Mouse (Mus musculus) retina, postnatal 7 days (tissue): ENCODE data around the gene Rhbdl2.

Experiments used
- DNase-seq: peaks from one replicate; pipeline ENCODE4 v3.0.0-alpha.2; 2012; ENCODE audit warnings: low read depth, low spot score

The Rhbdl2 gene

GRCm38 (mm10) chr4:123787191-123787985 is at the start of gene Rhbdl2:
Gene Rhbdl2 (plus strand): TSS chr4:123787874.
- peak; percentile 21 for DNase-seq

GRCm38 (mm10) chr4:123738708-123739107 is 49.0 kb upstream of the Rhbdl2 start:
- no peak for DNase-seq

GRCm38 (mm10) chr4:123742891-123743290 is 44.8 kb upstream of the Rhbdl2 start:
- no peak for DNase-seq

- DNase-seq = no peak
Observed at GRCm38 (mm10) chr4:123745221-123745775, 42.4 kb upstream of the Rhbdl2 start.

- no peak for DNase-seq
Observed at GRCm38 (mm10) chr4:123748726-123749415, 38.8 kb upstream of the Rhbdl2 start.

GRCm38 (mm10) chr4:123749484-123750130 is 38.1 kb upstream of the Rhbdl2 start:
- peak; percentile 4 for DNase-seq

GRCm38 (mm10) chr4:123750152-123750651 is 37.5 kb upstream of the Rhbdl2 start, which contains the start of gene Akirin1:
Gene Akirin1 (minus strand): TSS chr4:123750345.
- peak; percentile 95 for DNase-seq

- no peak for DNase-seq
Observed at GRCm38 (mm10) chr4:123750707-123751312, 36.9 kb upstream of the Rhbdl2 start.

GRCm38 (mm10) chr4:123758306-123758705 is 29.4 kb upstream of the Rhbdl2 start:
- peak; percentile 8 for DNase-seq

- no peak for DNase-seq
Observed at GRCm38 (mm10) chr4:123765071-123765470, 22.6 kb upstream of the Rhbdl2 start.

- DNase-seq = no peak
Observed at GRCm38 (mm10) chr4:123767807-123768206, 19.9 kb upstream of the Rhbdl2 start.

- no peak for DNase-seq
Observed at GRCm38 (mm10) chr4:123768234-123768633, 19.4 kb upstream of the Rhbdl2 start.

GRCm38 (mm10) chr4:123792666-123793065 is 5.0 kb downstream of the Rhbdl2 start:
- no peak for DNase-seq

- no peak for DNase-seq
Observed at GRCm38 (mm10) chr4:123793136-123793535, 5.5 kb downstream of the Rhbdl2 start.

- DNase-seq = no peak
Observed at GRCm38 (mm10) chr4:123795057-123795456, 7.4 kb downstream of the Rhbdl2 start.

- DNase-seq = no peak
Observed at GRCm38 (mm10) chr4:123797403-123797802, 9.7 kb downstream of the Rhbdl2 start.

GRCm38 (mm10) chr4:123797856-123798255 is 10.2 kb downstream of the Rhbdl2 start:
- peak; percentile 14 for DNase-seq

- DNase-seq = no peak
Observed at GRCm38 (mm10) chr4:123803642-123804041, 16.0 kb downstream of the Rhbdl2 start.

GRCm38 (mm10) chr4:123808304-123808703 is 20.6 kb downstream of the Rhbdl2 start:
- no peak for DNase-seq

- DNase-seq = no peak
Observed at GRCm38 (mm10) chr4:123810475-123811295, 23.0 kb downstream of the Rhbdl2 start.
